Mouse (Mus musculus): Measurements from ENCODE around the gene Tanc1.

- TF ChIP-seq CTCF (IDR thresholded peaks at IDR 0.05) = no peak
- no peak for TF ChIP-seq POLR2A (IDR thresholded peaks at IDR 0.05; ENCODE audit: insufficient read depth, low read depth, low read length)
These were observed 95.0 kb downstream of the Tanc1 start for GRCm38 (mm10) chr2:59706806-59707205.
